Mouse (Mus musculus) lung, postnatal 0 days (tissue): Measurements from ENCODE around the gene Sox6. TPM values are rescaled to one million over a fixed set of nuclear protein-coding genes. Genes with fewer than 3 reads are reported as not detected.

Experiments
- ATAC-seq: fragments of 200-750 bp; cut with Nextera tagmentation; 2 replicates; pipeline ENCODE4 v1.8.0; 2017; ENCODE audit warnings: moderate library complexity
- DNase-seq: peaks from one replicate; pipeline ENCODE4 v3.0.0-alpha.2; 2016; ENCODE audit warnings: low spot score
- H3K27ac ChIP-seq: fragments of 300-500 bp; sonication (generic); 2 replicates; pipeline ENCODE4 v1.5.1; 2014; ENCODE audit warnings: antibody characterized with exemption, mild to moderate bottlenecking, low read length, mixed read lengths
- H3K27me3 ChIP-seq: fragments of 300-500 bp; sonication (generic); replicated peaks from 2 replicates; pipeline ENCODE4 v1.6.1; 2014; ENCODE audit warnings: low read length, mixed read lengths; ENCODE audit not compliant: insufficient read depth
- H3K36me3 ChIP-seq: fragments of 300-500 bp; sonication (generic); 2 replicates; pipeline ENCODE4 v1.6.1; 2014; ENCODE audit warnings: low read length, mixed read lengths; ENCODE audit not compliant: insufficient read depth
- H3K4me1 ChIP-seq: fragments of 300-500 bp; sonication (generic); 2 replicates; pipeline ENCODE4 v1.6.1; 2014; ENCODE audit warnings: antibody characterized with exemption, low read depth, low read length, mixed read lengths; ENCODE audit not compliant: insufficient read depth
- H3K4me2 ChIP-seq: fragments of 300-500 bp; sonication (generic); replicated peaks from 2 replicates; pipeline ENCODE4 v1.6.1; 2014; ENCODE audit warnings: low read depth, mild to moderate bottlenecking, low read length, moderate library complexity, mixed read lengths
- H3K4me3 ChIP-seq: fragments of 300-500 bp; sonication (generic); 2 replicates; pipeline ENCODE4 v1.5.1; 2014; ENCODE audit warnings: low read depth, low read length
- H3K9ac ChIP-seq: fragments of 300-500 bp; sonication (generic); replicated peaks from 2 replicates; pipeline ENCODE4 v1.6.1; 2014; ENCODE audit warnings: low read depth, mild to moderate bottlenecking
- H3K9me3 ChIP-seq: fragments of 300-500 bp; sonication (generic); 2 replicates; pipeline ENCODE4 v1.6.1; 2016; ENCODE audit warnings: low read length, mixed read lengths
- CTCF ChIP-seq: IDR thresholded peaks from 2 replicates; pipeline ENCODE4 v1.5.1; 2016; ENCODE audit warnings: antibody characterized with exemption, mild to moderate bottlenecking
- EP300 ChIP-seq: IDR thresholded peaks from 2 replicates; pipeline ENCODE4 v1.6.1; 2016; ENCODE audit warnings: antibody characterized with exemption, mild to moderate bottlenecking, control low read depth
- WGBS: fragments of 180-500 bp; shearing (Covaris S2); extraction: QIAGEN DNeasy Blood & Tissue Kit; methylation state at CpG from one replicate; pipeline ENCODE4 v1.1.7; 2014; 5-methylcytosine and 5-hydroxymethylcytosine counted together
- polyA plus RNA-seq: library from polyadenylated mRNA; unstranded; fragments of >200 nt; fragmentation: Nextera tagmentation; extraction: Ambion mirVana; gene quantifications from 2 replicates; pipeline ENCODE4 v1.2.1, GENCODE M21; 2015

Gene Sox6
- polyA plus RNA-seq, 1 experiment from 2014 or later, result 6.8 TPM

DNA sequence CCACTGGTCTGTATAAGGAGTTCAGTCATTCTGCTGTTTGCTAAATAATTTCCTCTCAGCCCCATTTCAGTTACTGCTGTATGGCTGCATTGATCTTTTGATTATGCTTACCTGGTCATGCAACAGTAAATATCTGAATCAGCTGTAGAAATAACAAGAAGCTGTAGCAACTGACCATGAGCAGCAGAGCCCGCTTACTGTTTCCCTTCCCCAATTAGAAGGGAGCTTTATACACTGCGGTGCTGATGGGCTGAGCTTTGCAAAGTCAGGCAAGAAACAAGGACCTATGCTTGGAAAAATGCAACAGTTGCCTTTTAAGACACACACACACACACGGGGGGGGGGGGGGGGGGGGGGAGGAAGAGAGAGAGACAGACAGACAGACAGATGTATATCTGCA, 502.1 kb downstream of the Sox6 start:
- Histone ChIP-seq H3K27me3 (no peaks in the 10 kb centered on the region), H3K36me3 (no peaks in the 10 kb centered on the region), H3K4me2 (no peak overlapping the region), H3K27ac (no peak overlapping the region), H3K9me3 (no peaks in the 10 kb centered on the region), H3K4me1 (no peaks in the 10 kb centered on the region), H3K9ac (no peak overlapping the region), H3K4me3 (no peak overlapping the region)
- WGBS, result 90% methylated on average over 2 of the region's 3 CpGs
- TF ChIP-seq CTCF, result no peak
- no peak for TF ChIP-seq EP300
- ATAC-seq (no peak), DNase-seq (no peak)

GRCm38 (mm10) chr7:115531875-115532274, 506.7 kb downstream of the Sox6 start:
- ATAC-seq, result no peak
- TF ChIP-seq CTCF, result no peak
- no peak for TF ChIP-seq EP300

DNA sequence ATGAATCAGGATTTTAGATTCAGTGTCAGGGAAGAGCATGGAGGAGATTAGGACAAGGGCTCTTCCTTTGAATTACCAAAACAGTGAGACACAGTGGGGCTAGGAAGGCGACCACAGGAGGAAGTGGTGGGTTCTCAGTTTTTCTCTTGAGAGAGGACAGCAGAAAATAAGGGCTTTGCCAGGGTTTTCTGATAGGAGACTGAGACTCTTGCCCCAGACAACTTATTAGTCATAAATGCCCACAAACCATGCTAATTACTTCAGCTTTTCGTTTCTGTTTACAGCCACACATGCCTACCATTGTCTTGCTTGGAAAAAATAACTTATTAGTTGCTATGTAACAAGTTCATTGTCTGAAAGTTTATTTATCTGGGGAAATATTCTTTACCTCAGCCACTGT, 507.4 kb downstream of the Sox6 start:
- TF ChIP-seq CTCF (no peak), EP300 (no peak)
- no peaks in the 10 kb centered on the region for H3K9me3 ChIP-seq
- no peak for DNase-seq
- no peaks in the 10 kb centered on the region for H3K4me1 ChIP-seq
- H3K27ac ChIP-seq, result no peak overlapping the region
- no peak overlapping the region for H3K9ac ChIP-seq
- H3K4me2 ChIP-seq, result no peak overlapping the region
- H3K36me3 ChIP-seq, result no peaks in the 10 kb centered on the region
- no peaks in the 10 kb centered on the region for H3K27me3 ChIP-seq
- H3K4me3 ChIP-seq, result no peak overlapping the region
- no peak for ATAC-seq
- 49% methylated on average over 2 of the region's 2 CpGs for WGBS

More at GRCm38 (mm10) chr7:115531875-115532274, 506.7 kb downstream of the Sox6 start:
- H3K27me3 ChIP-seq, result no peaks in the 10 kb centered on the region
- 34% methylated on average over 1 of the region's 1 CpGs for WGBS
- no peak overlapping the region for H3K27ac ChIP-seq
- H3K36me3 ChIP-seq, result no peaks in the 10 kb centered on the region
- H3K9ac ChIP-seq, result no peak overlapping the region
- H3K4me3 ChIP-seq, result no peak overlapping the region
- no peak overlapping the region for H3K4me2 ChIP-seq
- H3K4me1 ChIP-seq, result no peaks in the 10 kb centered on the region
- DNase-seq, result no peak
- no peaks in the 10 kb centered on the region for H3K9me3 ChIP-seq

- no peak for ATAC-seq
- 45% methylated on average over 1 of the region's 1 CpGs for WGBS
- H3K27ac ChIP-seq, result no peak overlapping the region
Observed at GRCm38 (mm10) chr7:115517701-115518100, 520.9 kb downstream of the Sox6 start.

DNA sequence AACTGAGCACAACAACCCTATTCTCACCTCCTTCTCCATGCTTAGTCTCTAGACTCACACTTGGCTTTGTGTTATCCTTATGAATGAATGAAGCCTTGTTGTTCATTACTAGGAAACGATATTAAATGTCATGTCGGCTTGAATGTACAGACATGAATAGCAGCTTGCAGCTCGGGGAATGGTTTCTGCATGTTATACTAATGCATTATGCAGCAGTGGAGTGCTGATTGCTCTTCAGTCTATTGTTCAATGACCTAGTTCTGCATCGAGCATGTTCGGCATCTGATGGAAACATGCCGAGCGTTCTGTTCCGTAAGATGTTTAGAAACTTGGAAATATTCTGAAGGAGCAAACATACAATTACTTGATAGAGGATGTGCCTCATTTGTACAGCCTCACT, 524.9 kb downstream of the Sox6 start:
- H3K4me3 ChIP-seq, result no peak overlapping the region
- no peak overlapping the region for H3K4me2 ChIP-seq
- no peaks in the 10 kb centered on the region for H3K4me1 ChIP-seq
- H3K27ac ChIP-seq, result no peak overlapping the region
- DNase-seq (no peak), ATAC-seq (no peak)
- H3K9me3 ChIP-seq, result no peaks in the 10 kb centered on the region
- 88% methylated on average over 8 of the region's 8 CpGs for WGBS
- no peaks in the 10 kb centered on the region for H3K36me3 ChIP-seq
- H3K9ac ChIP-seq, result no peak overlapping the region
- H3K27me3 ChIP-seq, result no peaks in the 10 kb centered on the region
- no peak for TF ChIP-seq CTCF
- TF ChIP-seq EP300, result no peak

More at GRCm38 (mm10) chr7:115517701-115518100, 520.9 kb downstream of the Sox6 start:
- TF ChIP-seq CTCF, result no peak
- TF ChIP-seq EP300, result no peak
- no peaks in the 10 kb centered on the region for H3K36me3 ChIP-seq
- H3K9ac ChIP-seq, result no peak overlapping the region
- no peaks in the 10 kb centered on the region for H3K27me3 ChIP-seq
- no peak for DNase-seq
- H3K4me3 ChIP-seq, result no peak overlapping the region
- H3K9me3 ChIP-seq, result no peaks in the 10 kb centered on the region
- no peak overlapping the region for H3K4me2 ChIP-seq
- H3K4me1 ChIP-seq, result no peaks in the 10 kb centered on the region

- DNase-seq, result no peak
- no peak overlapping the region for H3K27ac ChIP-seq
- no peaks in the 10 kb centered on the region for H3K4me1 ChIP-seq
- no peak overlapping the region for H3K4me2 ChIP-seq
- TF ChIP-seq EP300, result no peak
- no peak for TF ChIP-seq CTCF
- no peaks in the 10 kb centered on the region for H3K27me3 ChIP-seq
- ATAC-seq, result no peak
- H3K9ac ChIP-seq, result no peak overlapping the region
- H3K36me3 ChIP-seq, result no peaks in the 10 kb centered on the region
- 38% methylated on average over 10 of the region's 10 CpGs for WGBS
- H3K9me3 ChIP-seq, result no peaks in the 10 kb centered on the region
- no peak overlapping the region for H3K4me3 ChIP-seq
Observed at GRCm38 (mm10) chr7:115511777-115512176, 526.8 kb downstream of the Sox6 start.

GRCm38 (mm10) chr7:115511091-115511490, 527.5 kb downstream of the Sox6 start:
- Histone ChIP-seq H3K36me3 (no peaks in the 10 kb centered on the region), H3K27me3 (no peaks in the 10 kb centered on the region), H3K9me3 (no peaks in the 10 kb centered on the region), H3K4me1 (no peaks in the 10 kb centered on the region), H3K27ac (no peak overlapping the region), H3K4me2 (no peak overlapping the region), H3K4me3 (no peak overlapping the region), H3K9ac (no peak overlapping the region)
- DNase-seq, result no peak
- WGBS, result 79% methylated on average over 5 of the region's 5 CpGs
- no peak for ATAC-seq
- TF ChIP-seq EP300, result no peak
- no peak for TF ChIP-seq CTCF
